Mouse (Mus musculus): ENCODE data around the gene Tmem106c. TPM values are rescaled to one million over a fixed set of nuclear protein-coding genes. Genes with fewer than 3 reads are reported as not detected.

The Tmem106c gene
- total RNA-seq, 2 experiments from 2014 or later = 22.6 to 23.0 TPM

DNA sequence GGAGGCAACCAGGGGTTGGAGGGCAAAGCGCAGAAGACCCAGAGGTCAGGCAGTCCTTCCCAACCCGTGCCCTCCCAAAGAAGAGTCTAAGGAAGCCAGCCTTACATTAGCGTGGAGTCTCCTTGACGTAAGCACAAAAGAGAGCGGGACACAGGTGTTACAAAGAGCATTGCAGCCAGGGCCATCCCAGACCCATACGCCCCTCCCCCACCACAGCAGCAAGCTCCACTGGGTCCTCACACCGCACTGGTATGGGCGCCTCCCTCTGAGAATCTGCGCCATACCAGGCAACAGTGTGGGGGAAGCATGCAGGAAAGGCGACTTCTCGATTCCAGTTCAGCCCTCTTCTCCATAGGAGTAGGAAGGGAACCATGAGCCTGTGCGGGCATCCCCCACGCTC lies 35.5 kb downstream of the Tmem106c start:
- DNase-seq (ENCODE audit: low spot score in 2 of 2) = no peak

DNA sequence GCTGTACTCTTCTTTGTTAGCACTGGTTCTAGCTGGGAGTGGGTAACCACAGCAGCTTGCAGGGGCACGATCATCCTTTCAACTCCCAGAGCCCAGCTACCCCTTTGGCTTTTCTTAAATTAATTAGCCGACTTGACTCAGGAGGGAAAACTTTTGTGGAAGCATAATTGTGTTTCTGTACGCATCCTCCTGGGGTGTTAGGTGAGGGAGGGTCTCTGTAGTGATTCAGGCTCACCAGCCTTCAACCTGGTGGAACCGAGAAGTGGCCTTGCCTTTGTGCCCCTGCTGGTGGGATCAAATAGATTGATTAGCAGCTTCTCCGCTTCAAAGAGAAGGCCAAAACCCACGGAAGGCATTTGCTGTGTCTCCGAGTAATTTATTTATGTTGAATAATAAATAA lies 36.0 kb downstream of the Tmem106c start:
- DNase-seq (ENCODE audit: low spot score in 2 of 2) = no peak

DNA sequence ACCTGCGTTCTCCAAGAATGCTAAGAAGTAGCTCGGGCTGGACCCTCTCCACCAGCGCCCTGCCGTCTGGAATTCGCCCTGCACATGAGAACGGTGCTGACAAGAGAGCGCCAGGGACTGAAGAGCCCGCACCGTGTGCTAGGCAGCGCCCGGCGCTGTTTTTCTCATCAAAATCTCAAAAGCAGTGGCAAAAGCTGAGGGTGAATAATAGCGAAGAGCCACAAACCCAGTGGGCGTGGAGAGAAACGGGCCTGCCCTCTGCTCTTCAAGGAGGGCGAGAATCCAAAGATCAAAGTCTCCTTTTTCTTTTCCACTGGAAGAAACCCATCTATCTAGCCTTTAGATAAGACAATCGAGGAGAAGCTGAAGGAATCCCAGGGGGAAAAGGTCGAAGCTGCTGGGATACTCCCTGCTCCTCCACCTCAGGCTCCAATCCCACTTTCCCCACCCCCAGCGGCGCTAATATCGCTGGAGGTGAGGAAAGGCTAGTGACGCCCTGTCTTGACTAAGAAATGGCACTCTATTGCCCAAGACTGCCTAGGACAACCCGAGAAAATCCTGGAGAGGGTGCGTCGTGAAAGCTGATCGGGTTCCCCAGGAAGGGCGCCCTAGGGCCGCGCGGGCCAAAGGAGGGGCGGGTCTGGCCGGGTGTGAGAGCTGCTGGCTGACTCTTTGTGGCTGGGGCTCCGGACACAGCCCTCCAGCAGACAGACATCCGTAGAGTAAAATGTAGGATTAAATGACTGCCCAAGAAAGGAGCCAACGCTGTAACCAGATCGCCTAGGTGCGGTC lies 37.5 kb downstream of the Tmem106c start:
- peak in 1 of 2 experiments; percentile 56 for DNase-seq (ENCODE audit: low spot score in 2 of 2)

DNA sequence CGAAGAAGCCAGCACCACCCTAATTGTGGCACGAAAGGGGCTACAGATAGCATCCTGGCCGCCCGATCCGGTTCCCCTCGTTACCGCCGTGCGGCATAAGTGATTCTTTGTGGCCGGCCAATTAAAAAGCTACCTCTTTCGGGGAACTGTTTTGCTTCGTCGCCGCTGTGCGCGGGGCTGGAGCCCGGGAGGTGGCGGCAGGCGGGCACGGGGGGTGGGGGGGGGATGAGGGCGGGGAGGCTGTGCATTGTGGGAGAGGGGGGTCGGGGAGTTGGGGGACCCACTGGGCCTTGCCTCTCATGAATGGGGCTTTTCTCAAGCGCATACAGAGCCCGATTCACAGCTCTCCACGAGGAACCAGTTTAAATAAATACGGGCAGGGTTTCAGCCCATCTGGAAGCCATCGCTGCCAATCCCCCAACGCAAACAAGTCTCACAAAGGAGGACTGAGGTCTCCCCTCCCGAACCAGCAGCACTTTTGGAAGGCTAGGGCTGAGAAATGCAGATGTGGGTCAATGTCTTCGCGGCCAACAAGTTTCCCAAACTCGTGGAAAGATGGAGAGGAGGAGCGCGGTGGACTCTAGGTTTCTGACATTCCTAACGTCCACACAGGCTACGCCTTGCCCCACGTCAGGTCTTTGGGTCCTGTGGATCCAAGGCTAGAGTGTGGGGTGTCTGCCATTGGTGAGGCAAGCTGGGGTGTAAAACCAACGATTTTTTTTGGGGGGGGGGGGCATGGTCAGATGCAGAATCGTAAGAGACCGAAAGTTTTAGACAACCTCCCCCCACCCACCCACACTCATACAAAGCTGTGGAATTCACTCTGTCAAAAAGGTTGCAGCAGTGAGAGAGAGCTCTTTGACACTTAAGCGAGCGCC lies 38.4 kb downstream of the Tmem106c start:
- DNase-seq (ENCODE audit: low spot score in 2 of 2) = no peak

DNA sequence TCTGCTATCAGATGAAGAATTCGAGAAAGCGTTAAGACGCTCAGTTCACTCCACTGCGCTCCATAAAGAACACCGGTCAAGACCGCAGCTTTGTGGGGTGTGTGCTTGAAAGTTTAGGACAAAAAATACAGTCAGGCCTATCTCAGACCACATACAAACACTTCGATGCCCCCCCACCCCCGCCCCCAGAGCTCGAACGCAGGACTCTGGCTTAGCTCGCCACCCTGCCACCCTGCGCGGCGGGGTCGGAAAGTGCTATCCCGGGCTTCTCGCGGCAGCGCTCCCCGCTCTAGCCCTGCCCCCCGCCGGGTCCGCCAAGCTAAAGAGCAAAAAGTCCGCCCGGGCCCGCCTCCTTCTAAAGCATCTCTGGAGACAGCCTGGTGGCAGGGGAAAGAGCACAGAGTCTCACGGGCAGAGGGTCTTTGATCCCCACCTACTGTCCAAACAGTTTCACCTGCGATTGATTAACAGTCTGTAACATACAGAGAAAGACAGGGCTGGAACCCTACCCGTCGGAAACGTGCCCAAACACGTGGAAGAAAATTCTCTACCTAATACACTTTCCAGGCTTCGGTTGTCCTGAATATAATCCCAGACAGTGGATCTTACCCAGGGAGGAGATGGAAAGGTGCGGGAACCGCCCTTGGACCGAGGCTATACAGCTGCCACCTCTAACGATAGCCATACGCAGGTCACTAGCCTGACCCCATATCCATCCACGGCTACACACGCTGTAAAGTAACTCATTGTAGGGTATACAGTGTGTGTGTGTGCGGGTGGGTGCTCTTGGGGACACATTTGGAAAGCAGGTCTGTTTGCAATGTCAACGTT lies 39.2 kb downstream of the Tmem106c start:
- peak in 1 of 2 experiments; percentile 58 for DNase-seq (ENCODE audit: low spot score in 2 of 2)

DNA sequence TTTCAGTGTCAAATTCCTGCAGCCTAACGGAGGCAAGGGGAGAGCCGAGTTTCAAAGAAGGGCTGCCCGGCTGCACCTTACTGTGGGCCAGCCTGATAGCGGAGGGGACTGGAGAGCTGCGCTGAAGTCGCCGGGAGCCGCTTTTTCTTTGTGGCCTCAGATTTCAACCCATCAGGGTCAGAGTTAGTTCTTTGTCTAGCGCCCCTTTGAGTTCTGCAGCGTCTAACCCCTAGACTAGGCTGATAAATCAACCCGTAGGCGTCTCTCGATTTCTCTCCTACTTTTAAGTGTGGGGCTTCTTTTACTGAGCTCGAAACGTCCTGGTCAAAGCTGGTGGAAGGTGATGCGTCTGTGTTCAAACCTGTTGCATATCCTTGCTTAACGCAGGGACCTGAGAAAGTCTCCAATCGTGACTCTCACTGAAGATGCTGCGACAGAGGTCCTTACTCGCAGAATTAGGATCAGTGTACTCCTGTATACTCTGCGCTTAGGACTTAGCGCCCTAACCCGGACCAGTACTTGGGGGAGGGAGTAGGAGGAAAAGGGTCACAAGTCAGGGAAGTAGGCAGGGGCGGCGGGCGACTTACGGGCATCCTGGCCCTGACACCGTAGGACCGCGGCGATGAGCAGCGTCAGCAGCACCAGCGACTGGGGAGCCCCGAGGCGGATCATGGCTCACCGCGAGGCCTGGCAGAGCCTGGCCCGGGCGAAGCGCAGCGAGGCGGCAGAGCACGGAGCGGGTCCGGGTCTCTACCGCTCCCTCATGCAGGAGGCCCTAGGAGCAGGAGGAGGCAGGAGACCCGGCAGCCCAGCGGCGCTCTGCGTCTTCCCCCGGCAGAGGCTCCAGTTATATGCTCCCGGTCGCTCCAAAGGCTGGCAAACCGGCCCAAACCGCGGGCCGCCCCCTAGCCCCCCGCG lies 40.1 kb downstream of the Tmem106c start, which contains the start of gene Col2a1:
Gene Col2a1 (minus strand): TSS at position 874 of the 918 bp plus-strand sequence.
- DNase-seq (ENCODE audit: low spot score in 2 of 2) = no peak

DNA sequence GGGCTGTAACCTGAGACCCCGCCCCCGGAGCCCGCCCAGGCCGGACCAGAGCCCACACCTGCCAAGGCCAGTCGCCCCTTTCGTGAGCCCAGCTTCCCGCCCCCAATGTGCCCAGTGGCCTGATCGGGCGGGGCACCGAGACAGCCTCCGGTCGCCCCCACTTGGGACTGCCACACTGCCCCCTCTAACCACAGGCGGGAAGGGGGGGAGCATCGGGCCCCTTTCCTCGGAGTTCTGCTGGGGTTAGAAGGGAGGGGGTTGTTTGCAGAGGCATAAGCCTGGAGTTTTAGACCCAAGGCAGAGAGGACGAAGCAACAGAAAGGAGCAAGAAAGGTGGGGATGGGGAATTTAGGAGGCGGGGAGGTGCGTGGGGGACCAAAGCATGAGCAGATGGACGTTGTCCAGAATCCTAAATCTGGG lies 40.8 kb downstream of the Tmem106c start:
- no peak for DNase-seq (ENCODE audit: low spot score in 2 of 2)

DNA sequence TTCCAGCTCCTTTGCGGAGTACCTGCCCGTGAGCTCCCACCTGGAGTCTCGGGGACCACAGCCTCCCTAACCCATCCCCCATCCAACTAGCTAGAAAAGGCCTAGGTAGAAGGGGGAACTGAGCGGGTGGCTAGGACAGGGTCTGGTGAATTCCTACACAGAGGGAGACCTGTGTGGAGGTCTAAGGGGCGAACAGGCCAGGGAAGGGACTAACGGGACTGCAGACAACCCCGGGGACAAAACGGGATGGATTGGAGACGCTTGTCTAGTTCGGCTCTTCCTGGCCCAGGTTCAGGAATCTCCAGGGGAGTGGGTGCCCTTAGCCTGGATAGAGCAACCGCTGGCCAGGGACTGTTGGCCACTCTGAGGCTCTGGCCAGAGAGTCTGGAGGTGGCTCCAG lies 41.2 kb downstream of the Tmem106c start:
- no peak for DNase-seq (ENCODE audit: low spot score in 2 of 2)

DNA sequence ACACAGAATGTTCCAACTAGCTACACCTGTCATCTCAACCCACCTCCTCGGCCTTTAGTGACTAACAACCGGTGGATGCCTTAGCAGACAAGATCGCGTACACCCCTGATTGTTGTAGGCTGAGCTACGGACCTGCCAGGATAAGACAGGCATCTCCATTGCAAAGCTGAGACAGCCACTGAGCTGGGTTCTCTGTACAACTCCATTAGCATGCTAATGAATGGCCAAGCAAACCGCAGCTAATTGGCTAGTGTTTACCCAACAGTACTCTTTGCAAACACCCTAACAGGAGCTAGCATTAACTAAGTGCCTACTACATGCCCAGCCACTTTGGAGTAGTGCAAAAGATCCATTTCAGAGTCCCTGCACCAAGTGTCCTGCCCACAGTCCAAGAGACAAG lies 48.8 kb downstream of the Tmem106c start:
- DNase-seq (ENCODE audit: low spot score in 2 of 2) = no peak

DNA sequence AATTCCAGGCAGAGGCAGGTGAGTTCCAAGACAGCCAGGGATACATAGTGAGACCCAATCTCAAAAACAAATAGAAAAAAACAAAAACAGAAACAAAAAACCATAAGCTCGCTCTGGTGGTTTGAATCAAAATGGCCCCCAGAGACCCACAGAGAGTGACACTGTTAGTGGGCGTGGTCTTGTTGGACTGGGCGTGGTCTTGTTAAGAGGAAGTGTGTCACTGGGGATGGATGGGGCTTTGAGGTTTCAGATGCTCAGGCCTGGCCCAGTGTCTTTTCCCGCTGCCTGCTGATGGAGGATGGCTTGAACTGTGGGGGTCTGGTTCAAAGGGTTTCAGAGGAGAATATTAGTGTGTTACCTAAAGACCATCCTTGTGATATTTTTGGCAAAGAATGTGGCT lies 53.9 kb downstream of the Tmem106c start:
- no peak for DNase-seq (ENCODE audit: low spot score in 2 of 2)

DNA sequence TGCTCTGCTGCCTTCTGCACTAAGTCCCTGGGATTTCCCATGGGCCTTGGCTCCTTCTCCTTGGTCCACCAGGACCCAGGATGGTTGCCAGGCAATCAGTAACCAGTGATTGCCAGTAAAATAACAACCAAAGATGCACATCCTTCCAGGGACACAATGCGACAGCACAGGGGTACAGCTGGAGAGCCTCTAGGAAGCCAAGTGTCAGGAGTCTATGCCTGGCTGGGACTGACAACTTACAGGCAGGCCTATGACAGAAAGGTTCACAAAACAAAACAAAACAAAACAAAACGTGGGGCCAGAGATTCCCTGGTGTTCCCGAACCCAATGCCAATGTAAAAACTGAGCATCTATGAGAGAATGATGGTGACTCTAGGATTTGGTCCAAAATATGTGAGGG lies 55.0 kb downstream of the Tmem106c start:
- DNase-seq (ENCODE audit: low spot score in 2 of 2) = no peak

Other genes starting within 250 kb of the Tmem106c start
- gene Endou, start 232.9 kb upstream of the Tmem106c start, total RNA-seq (2021) = under 1 TPM; 0.74 to 0.86 TPM
- gene Rapgef3, start 196.2 kb upstream of the Tmem106c start, total RNA-seq (2021) = 10 to 100 TPM in 1 of 2 experiments, 1 to 10 TPM in 1; 9.4 to 11.0 TPM
- 10 to 100 TPM; 32.6 to 35.4 TPM for gene Slc48a1, start 185.7 kb upstream of the Tmem106c start, total RNA-seq (2021)
- gene Hdac7, start 119.7 kb upstream of the Tmem106c start, total RNA-seq (2021) = 10 to 100 TPM; 53.6 to 57.9 TPM
- under 1 TPM; 0.15 to 0.47 TPM for gene Vdr, start 53.6 kb upstream of the Tmem106c start, total RNA-seq (2021)
- 10 to 100 TPM; 20.0 to 36.3 TPM for gene Col2a1, start 40.5 kb downstream of the Tmem106c start, total RNA-seq (2021)
- 100 to 1,000 TPM; 776 to 786 TPM for gene Pfkm, start 128.4 kb downstream of the Tmem106c start, total RNA-seq (2021)
- gene Senp1, start 129.5 kb downstream of the Tmem106c start, total RNA-seq (2021) = 10 to 100 TPM; 17.7 to 21.7 TPM
- 100 to 1,000 TPM; 148 to 174 TPM for gene Asb8, start 201.4 kb downstream of the Tmem106c start, total RNA-seq (2021)
- gene Ccdc184, start 203.0 kb downstream of the Tmem106c start, total RNA-seq (2021) = not detected
- not detected for gene Olfr288, start 231.3 kb downstream of the Tmem106c start, total RNA-seq (2021)

Data from gastrocnemius, postnatal 4 days (tissue).